Mouse (Mus musculus): Measurements from ENCODE around the gene Snw1.
"Not testable (repeated sequence)": the region's sequence is repeated elsewhere in the genome, so short reads cannot be mapped to it uniquely, and the experiment has no call there.

Snw1 gene

GRCm38 (mm10) chr12:87471964-87472786 lies at the start of gene Snw1:
Gene Snw1, minus strand, starts transcription at chr12:87472274.
- DNase-seq (ENCODE audit: low spot score in 2 of 2), result peak; percentile 89 to 90

GRCm38 (mm10) chr12:87519616-87520015 lies 47.5 kb upstream of the Snw1 start:
- not testable (repeated sequence) for DNase-seq (ENCODE audit: low spot score in 2 of 2)

- not testable (repeated sequence) for DNase-seq (ENCODE audit: low spot score in 2 of 2)
These were observed 41.9 kb upstream of the Snw1 start, which contains the start of gene Gm8300 for GRCm38 (mm10) chr12:87514016-87514415. Gene Gm8300, plus strand, starts transcription at chr12:87514316.

- not testable (repeated sequence) for DNase-seq (ENCODE audit: low spot score in 2 of 2)
These were observed 22.3 kb upstream of the Snw1 start, which contains the start of gene Gm5788 for GRCm38 (mm10) chr12:87494421-87494820. Gene Gm5788, plus strand, starts transcription at chr12:87494721.

- DNase-seq (ENCODE audit: low spot score in 2 of 2), result not testable (repeated sequence)
These were observed 16.6 kb upstream of the Snw1 start for GRCm38 (mm10) chr12:87488683-87489082.

GRCm38 (mm10) chr12:87482482-87482881 lies 10.4 kb upstream of the Snw1 start:
- not testable (repeated sequence) for DNase-seq (ENCODE audit: low spot score in 2 of 2)

- no peak for DNase-seq (ENCODE audit: low spot score in 2 of 2)
These were observed 2.7 kb upstream of the Snw1 start for GRCm38 (mm10) chr12:87474756-87475155.

- DNase-seq (ENCODE audit: low spot score in 2 of 2), result no peak
These were observed 582 bp downstream of the Snw1 start for GRCm38 (mm10) chr12:87471421-87471963.

GRCm38 (mm10) chr12:87470263-87471136 lies 1.6 kb downstream of the Snw1 start:
- no peak for DNase-seq (ENCODE audit: low spot score in 2 of 2)

GRCm38 (mm10) chr12:87464678-87465297 lies 7.3 kb downstream of the Snw1 start:
- DNase-seq (ENCODE audit: low spot score in 2 of 2), result no peak

GRCm38 (mm10) chr12:87449456-87449855 lies 22.6 kb downstream of the Snw1 start:
- no peak for DNase-seq (ENCODE audit: low spot score in 2 of 2)

GRCm38 (mm10) chr12:87444211-87444610 lies 27.9 kb downstream of the Snw1 start:
- DNase-seq (ENCODE audit: low spot score in 2 of 2), result no peak

- peak; percentile 87 to 88 for DNase-seq (ENCODE audit: low spot score in 2 of 2)
These were observed 28.4 kb downstream of the Snw1 start, which contains the start of the genes Slirp and Alkbh1 for GRCm38 (mm10) chr12:87443700-87444122. Gene Slirp, plus strand, starts transcription at chr12:87443896. Gene Alkbh1, minus strand, starts transcription at chr12:87444017.

- DNase-seq (ENCODE audit: low spot score in 2 of 2), result no peak
These were observed 28.9 kb downstream of the Snw1 start for GRCm38 (mm10) chr12:87443115-87443699.

GRCm38 (mm10) chr12:87442177-87443114 lies 29.6 kb downstream of the Snw1 start:
- no peak for DNase-seq (ENCODE audit: low spot score in 2 of 2)

GRCm38 (mm10) chr12:87428885-87429284 lies 43.2 kb downstream of the Snw1 start:
- no peak for DNase-seq (ENCODE audit: low spot score in 2 of 2)

- DNase-seq (ENCODE audit: low spot score in 2 of 2), result no peak
These were observed 43.8 kb downstream of the Snw1 start for GRCm38 (mm10) chr12:87428295-87428694.

- DNase-seq (ENCODE audit: low spot score in 2 of 2), result no peak
These were observed 45.6 kb downstream of the Snw1 start for GRCm38 (mm10) chr12:87426354-87427031.

GRCm38 (mm10) chr12:87424516-87424915 lies 47.6 kb downstream of the Snw1 start:
- DNase-seq (ENCODE audit: low spot score in 2 of 2), result no peak

All from frontal cortex, postnatal 14 days (tissue).